Mouse (Mus musculus): ENCODE results near the gene Gata5.

The Gata5 gene

GRCm38 (mm10) chr2:180334551-180334986 lies at the start of gene Gata5:
TSS of gene Gata5 (minus strand) at chr2:180334699.
- DNase-seq (ENCODE audit: low read depth, low spot score) = no peak

GRCm38 (mm10) chr2:180376730-180377129 lies 42.2 kb upstream of the Gata5 start:
- no peak for DNase-seq (ENCODE audit: low read depth, low spot score)

GRCm38 (mm10) chr2:180373256-180373655 lies 38.8 kb upstream of the Gata5 start:
- no peak for DNase-seq (ENCODE audit: low read depth, low spot score)

GRCm38 (mm10) chr2:180368359-180368758 lies 33.9 kb upstream of the Gata5 start:
- no peak for DNase-seq (ENCODE audit: low read depth, low spot score)

- no peak for DNase-seq (ENCODE audit: low read depth, low spot score)
Measured at GRCm38 (mm10) chr2:180367350-180367749, 32.9 kb upstream of the Gata5 start.

- no peak for DNase-seq (ENCODE audit: low read depth, low spot score)
Measured at GRCm38 (mm10) chr2:180363434-180363720, 28.9 kb upstream of the Gata5 start.

- no peak for DNase-seq (ENCODE audit: low read depth, low spot score)
Measured at GRCm38 (mm10) chr2:180362585-180363433, 28.3 kb upstream of the Gata5 start.

GRCm38 (mm10) chr2:180359062-180359461 lies 24.6 kb upstream of the Gata5 start:
- no peak for DNase-seq (ENCODE audit: low read depth, low spot score)

- no peak for DNase-seq (ENCODE audit: low read depth, low spot score)
Measured at GRCm38 (mm10) chr2:180353338-180353737, 18.8 kb upstream of the Gata5 start.

- DNase-seq (ENCODE audit: low read depth, low spot score) = no peak
Measured at GRCm38 (mm10) chr2:180350700-180351099, 16.2 kb upstream of the Gata5 start.

GRCm38 (mm10) chr2:180346820-180347497 lies 12.5 kb upstream of the Gata5 start:
- no peak for DNase-seq (ENCODE audit: low read depth, low spot score)

GRCm38 (mm10) chr2:180343092-180343491 lies 8.6 kb upstream of the Gata5 start:
- DNase-seq (ENCODE audit: low read depth, low spot score) = no peak

GRCm38 (mm10) chr2:180342189-180342588 lies 7.7 kb upstream of the Gata5 start:
- no peak for DNase-seq (ENCODE audit: low read depth, low spot score)

- no peak for DNase-seq (ENCODE audit: low read depth, low spot score)
Measured at GRCm38 (mm10) chr2:180341229-180341628, 6.7 kb upstream of the Gata5 start.

GRCm38 (mm10) chr2:180339886-180340285 lies 5.4 kb upstream of the Gata5 start:
- DNase-seq (ENCODE audit: low read depth, low spot score) = no peak

GRCm38 (mm10) chr2:180333778-180334550 lies 535 bp downstream of the Gata5 start:
- DNase-seq (ENCODE audit: low read depth, low spot score) = no peak

- no peak for DNase-seq (ENCODE audit: low read depth, low spot score)
Measured at GRCm38 (mm10) chr2:180329466-180329865, 5.0 kb downstream of the Gata5 start.

- no peak for DNase-seq (ENCODE audit: low read depth, low spot score)
Measured at GRCm38 (mm10) chr2:180322674-180323355, 11.7 kb downstream of the Gata5 start.

GRCm38 (mm10) chr2:180320216-180320615 lies 14.3 kb downstream of the Gata5 start:
- DNase-seq (ENCODE audit: low read depth, low spot score) = peak; percentile 42

GRCm38 (mm10) chr2:180317591-180317990 lies 16.9 kb downstream of the Gata5 start:
- no peak for DNase-seq (ENCODE audit: low read depth, low spot score)

- no peak for DNase-seq (ENCODE audit: low read depth, low spot score)
Measured at GRCm38 (mm10) chr2:180314292-180314691, 20.2 kb downstream of the Gata5 start.

GRCm38 (mm10) chr2:180311147-180311546 lies 23.4 kb downstream of the Gata5 start:
- no peak for DNase-seq (ENCODE audit: low read depth, low spot score)

Data from WW6 (cell line).